Mouse (Mus musculus) CH12.LX (cell line): ENCODE measurements around the gene Hmgcl. TPM values are rescaled to one million over a fixed set of nuclear protein-coding genes. Genes with fewer than 3 reads are reported as not detected.

ENCODE experiments used
- DNase-seq: peaks from one replicate; pipeline ENCODE4 v3.0.0-alpha.2; 2013; ENCODE audit errors: extremely low read depth
- H3K27ac ChIP-seq: 2 replicates; pipeline ENCODE4 v1.5.1; 2012; ENCODE audit warnings: low read depth, mild to moderate bottlenecking, control low read depth, moderate library complexity; ENCODE audit not compliant: insufficient read depth
- H3K27me3 ChIP-seq: replicated peaks from 2 replicates; pipeline ENCODE3; 2012; ENCODE audit warnings: inconsistent platforms
- H3K36me3 ChIP-seq, 2 experiments: replicated peaks in 1 of 2; 2 replicates each; pipeline versions ENCODE3 to v1.6.1; 2012; ENCODE audit warnings: inconsistent platforms in 1 of 2, low read length in 1 of 2, mild to moderate bottlenecking in 1 of 2, mixed read lengths in 1 of 2, moderate library complexity in 1 of 2; ENCODE audit not compliant: control insufficient read depth in 1 of 2, insufficient read depth in 1 of 2
- H3K4me1 ChIP-seq, 2 experiments: 2 replicates each; pipeline ENCODE4 v1.6.1; 2012; ENCODE audit warnings: inconsistent platforms in 1 of 2, moderate library complexity in 1 of 2; ENCODE audit not compliant: insufficient read depth in 2 of 2, control insufficient read depth in 1 of 2
- H3K4me2 ChIP-seq: 2 replicates; pipeline ENCODE4 v1.6.1; 2012; ENCODE audit warnings: low read depth, mild to moderate bottlenecking, control low read depth; ENCODE audit not compliant: poor library complexity, insufficient read depth, severe bottlenecking
- H3K4me3 ChIP-seq, 3 experiments: fragments of 150-350 bp in 1 of 3; sonication (generic) in 1 of 3; replicated peaks in 1 of 3; 2 replicates each; pipeline versions ENCODE3 to v1.5.1; 2011 to 2012; ENCODE audit warnings: low read depth in 2 of 3, low read length in 2 of 3, mild to moderate bottlenecking in 2 of 3, moderate library complexity in 2 of 3, control low read depth in 1 of 3, improper control_type of control experiment in 1 of 3, inconsistent platforms in 1 of 3, mixed read lengths in 1 of 3; ENCODE audit not compliant: poor library complexity in 1 of 3
- H3K79me2 ChIP-seq: replicated peaks from 2 replicates; pipeline ENCODE4 v1.6.1; 2012; ENCODE audit warnings: mild to moderate bottlenecking, moderate library complexity; ENCODE audit not compliant: control insufficient read depth, poor library complexity, insufficient read depth, severe bottlenecking; ENCODE audit errors: extremely low read depth
- H3K9ac ChIP-seq: 2 replicates; pipeline ENCODE4 v1.6.1; 2012; ENCODE audit warnings: low read depth, mild to moderate bottlenecking, control low read depth, moderate library complexity; ENCODE audit not compliant: insufficient read depth
- H3K9me3 ChIP-seq: replicated peaks from 2 replicates; pipeline ENCODE3; 2012; ENCODE audit warnings: low read length, inconsistent platforms, mixed read lengths
- BHLHE40 ChIP-seq: IDR thresholded peaks from 2 replicates; pipeline ENCODE4 v1.6.1; 2011; ENCODE audit warnings: mild to moderate bottlenecking, low read depth, low read length, improper control_type of control experiment
- CHD1 ChIP-seq: IDR thresholded peaks from 2 replicates; pipeline ENCODE4 v1.6.1; 2012; ENCODE audit warnings: low read depth, low read length, improper control_type of control experiment, inconsistent platforms
- CTCF ChIP-seq, 2 experiments: IDR thresholded peaks in 1 of 2; conservative IDR thresholded peaks in 1 of 2; 2 replicates each; pipeline ENCODE4 v1.5.1; 2011 to 2012; ENCODE audit warnings: low read depth in 2 of 2, low read length in 2 of 2, improper control_type of control experiment in 1 of 2, inconsistent platforms in 1 of 2, mild to moderate bottlenecking in 1 of 2, moderate library complexity in 1 of 2
- ELF1 ChIP-seq: IDR thresholded peaks from 2 replicates; pipeline ENCODE4 v1.6.1; 2014; ENCODE audit warnings: low read depth, mild to moderate bottlenecking, inconsistent platforms, low read length, improper control_type of control experiment
- HCFC1 ChIP-seq: IDR thresholded peaks from 2 replicates; pipeline ENCODE4 v1.6.1; 2012; ENCODE audit warnings: low read depth, mild to moderate bottlenecking, inconsistent platforms, low read length, improper control_type of control experiment
- KAT2A ChIP-seq: IDR thresholded peaks from 2 replicates; pipeline ENCODE4 v1.6.1; 2012; ENCODE audit warnings: low read length, improper control_type of control experiment, inconsistent platforms; ENCODE audit not compliant: insufficient replicate concordance
- MAX ChIP-seq: IDR thresholded peaks from 2 replicates; pipeline ENCODE4 v1.6.1; 2011; ENCODE audit warnings: low read length, improper control_type of control experiment
- MAZ ChIP-seq: IDR thresholded peaks from 2 replicates; pipeline ENCODE4 v1.6.1; 2012; ENCODE audit warnings: low read depth, mild to moderate bottlenecking, inconsistent platforms, low read length, improper control_type of control experiment, moderate library complexity
- MYC ChIP-seq: IDR thresholded peaks from 2 replicates; pipeline ENCODE4 v1.6.1; 2011; ENCODE audit warnings: low read depth, mild to moderate bottlenecking, improper control_type of control experiment, low read length
- NELFE ChIP-seq: IDR thresholded peaks from 2 replicates; pipeline ENCODE4 v1.6.1; 2011; ENCODE audit warnings: low read depth, low read length, improper control_type of control experiment
- POLR2A ChIP-seq: IDR thresholded peaks from 2 replicates; pipeline ENCODE4 v1.6.1; 2011; ENCODE audit warnings: low read depth, mild to moderate bottlenecking, improper control_type of control experiment, low read length
- RAD21 ChIP-seq: IDR thresholded peaks from 2 replicates; pipeline ENCODE4 v1.6.1; 2011; ENCODE audit warnings: low read depth, mild to moderate bottlenecking, low read length, improper control_type of control experiment, moderate library complexity
- SIN3A ChIP-seq: IDR thresholded peaks from 2 replicates; pipeline ENCODE4 v1.6.1; 2012; ENCODE audit warnings: low read length, improper control_type of control experiment, inconsistent platforms
- SMC3 ChIP-seq: IDR thresholded peaks from 2 replicates; pipeline ENCODE4 v1.6.1; 2011; ENCODE audit warnings: low read depth, low read length, improper control_type of control experiment
- TBP ChIP-seq: conservative IDR thresholded peaks from 2 replicates; pipeline ENCODE4 v1.6.1; 2011; ENCODE audit warnings: low read depth, low read length, improper control_type of control experiment
- UBTF ChIP-seq: IDR thresholded peaks from 2 replicates; pipeline ENCODE4 v1.6.1; 2012; ENCODE audit warnings: low read depth, mild to moderate bottlenecking, inconsistent platforms, low read length, improper control_type of control experiment, moderate library complexity
- USF2 ChIP-seq: conservative IDR thresholded peaks from 2 replicates; pipeline ENCODE4 v1.6.1; 2011; ENCODE audit warnings: low read depth, low read length, improper control_type of control experiment
- ZKSCAN1 ChIP-seq: IDR thresholded peaks from 2 replicates; pipeline ENCODE4 v1.6.1; 2012; ENCODE audit warnings: low read depth, inconsistent platforms, low read length, improper control_type of control experiment, borderline replicate concordance
- dilution Hi-C: fragments of 300-500 bp; cut with MboI; formaldehyde crosslinking; loops from 2 replicates; pipeline ENCODE4 v1.14.3; 2020; ENCODE audit warnings: low sequenced_read_pairs; ENCODE audit not compliant: extremely low pct_unique_long_range_greater_than_20kb, extremely low pct_ligation_motif_present
- in situ Hi-C: fragments of 300-500 bp; cut with MboI; formaldehyde crosslinking; loops from 3 replicates; pipeline ENCODE4 v1.14.3; 2019; ENCODE audit warnings: low sequenced_read_pairs, low pct_ligation_motif_present, low pct_unique_long_range_greater_than_20kb, mixed read lengths
- polyA plus RNA-seq: library from polyadenylated mRNA; unstranded; fragments of >175 nt; gene quantifications from 2 replicates; pipeline ENCODE4 v1.2.1, GENCODE M21; 2012; ENCODE audit warnings: low read depth; ENCODE audit not compliant: insufficient read length
- total RNA-seq, 2 experiments: library from RNA; depleted of rRNA; stranded (reverse); fragments of 300-350 nt in 1 of 2; fragments of >200 nt in 1 of 2; gene quantifications; 2 replicates each; pipeline ENCODE4 v1.2.3; 2012 to 2014

The Hmgcl gene
- total and polyA plus RNA-seq, 3 experiments = 27.2 to 42.7 (median 39.5) TPM

GRCm38 (mm10) chr4:135949475-135949874 lies 3.2 kb downstream of the Hmgcl start:
- H3K4me1 ChIP-seq = peaks cover 3 to 23% of the 10 kb centered on the region in 2 experiments; a peak in 3 of 4 replicates

DNA sequence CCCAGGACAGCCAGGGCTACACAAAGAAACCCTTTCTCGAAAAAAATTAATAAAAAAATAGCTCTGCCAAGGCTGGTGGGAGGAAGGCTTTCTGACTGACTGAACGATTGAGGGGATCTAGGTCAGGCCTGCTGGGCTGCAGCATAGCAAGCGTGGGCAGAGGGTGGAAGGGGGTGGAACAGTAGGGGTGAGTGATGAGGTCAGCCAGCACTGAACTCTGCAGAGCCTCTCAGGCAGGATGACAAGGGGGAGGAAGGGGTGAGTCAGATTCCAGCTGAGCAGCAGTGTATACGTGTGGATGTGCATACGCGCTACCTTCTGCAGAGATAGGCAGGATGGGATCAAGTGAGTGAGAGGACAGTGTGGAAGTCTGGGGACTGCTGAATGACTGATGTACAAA lies 3.7 kb downstream of the Hmgcl start:
- no peak overlapping the region for H3K4me2 ChIP-seq
- no peaks in the 10 kb centered on the region for H3K79me2 ChIP-seq
- peaks cover 3 to 23% of the 10 kb centered on the region in 2 experiments; a peak in 3 of 4 replicates for H3K4me1 ChIP-seq
- TF ChIP-seq RAD21 = no peak
- no peak for TF ChIP-seq CTCF (conservative IDR thresholded peaks at IDR 0.05 in 1 of 2, IDR thresholded peaks at IDR 0.05 in 1 of 2; ENCODE audit: low read depth in 2 of 2, low read length in 2 of 2)
- TF ChIP-seq SMC3 = no peak
- TF ChIP-seq TBP = no peak
- TF ChIP-seq MAX = no peak
- no peak for TF ChIP-seq KAT2A
- no peak for TF ChIP-seq ELF1
- TF ChIP-seq CHD1 = no peak
- TF ChIP-seq ZKSCAN1 = no peak
- no peak for TF ChIP-seq USF2
- TF ChIP-seq BHLHE40 = no peak
- no peak for TF ChIP-seq UBTF
- peaks cover 17 to 46% of the 10 kb centered on the region in 2 experiments for H3K36me3 ChIP-seq
- in situ Hi-C loops (loop anchor here (10.0 kb wide), 1 partner anchor 65 kb away; no protein-coding TSS in a partner anchor), dilution Hi-C loops (no loop called here)
- no peak overlapping the region for H3K4me3 ChIP-seq
- DNase-seq = no peak
- H3K9ac ChIP-seq = no peak overlapping the region
- no peaks in the 10 kb centered on the region for H3K27me3 ChIP-seq
- no peak overlapping the region for H3K27ac ChIP-seq
- H3K9me3 ChIP-seq = peaks cover 11% of the 10 kb centered on the region

More at GRCm38 (mm10) chr4:135949475-135949874, 3.2 kb downstream of the Hmgcl start:
- Histone ChIP-seq H3K27me3 (no peaks in the 10 kb centered on the region), H3K4me2 (no peak overlapping the region)
- dilution Hi-C loops = no loop called here
- in situ Hi-C loops = loop anchor here (10.0 kb wide), 1 partner anchor 65 kb away; no protein-coding TSS in a partner anchor
- DNase-seq = no peak
- TF ChIP-seq MAZ (no peak), NELFE (no peak), HCFC1 (no peak), POLR2A (no peak), MYC (no peak), SIN3A (no peak)
- TF ChIP-seq, all 38 proteins: peak for 0
- no peak overlapping the region for H3K27ac ChIP-seq
- peaks cover 15 to 43% of the 10 kb centered on the region in 2 experiments for H3K36me3 ChIP-seq
- H3K9me3 ChIP-seq = peaks cover 11% of the 10 kb centered on the region
- no peaks in the 10 kb centered on the region for H3K79me2 ChIP-seq
- no peak overlapping the region for H3K9ac ChIP-seq
- no peak overlapping the region for H3K4me3 ChIP-seq
